Mouse (Mus musculus): ENCODE data around the gene Ube2r2.

DNA sequence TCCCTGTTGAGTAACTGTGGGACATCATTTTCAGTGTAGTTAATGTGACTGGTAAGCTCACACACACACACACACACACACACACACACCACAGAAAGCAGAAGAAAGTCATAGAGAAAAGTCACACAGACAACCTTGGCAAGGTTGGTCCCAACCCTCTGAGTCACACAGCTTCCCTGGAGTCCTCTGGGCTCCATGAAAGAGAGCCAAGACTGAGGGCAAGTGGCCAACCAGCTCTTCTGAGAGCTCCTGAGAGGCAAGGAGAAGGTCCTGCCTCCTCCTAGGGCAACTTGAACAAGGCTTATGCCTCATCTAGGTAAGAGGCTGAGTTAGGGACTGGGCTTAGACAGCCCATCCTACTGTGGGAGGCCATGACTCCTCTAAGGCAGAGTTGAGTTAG lies 32.6 kb upstream of the Ube2r2 start:
- no peak for TF ChIP-seq POLR2A (IDR thresholded peaks at IDR 0.05; ENCODE audit: extremely low read depth, insufficient read depth, low read length)
- TF ChIP-seq CTCF (IDR thresholded peaks at IDR 0.05; ENCODE audit: extremely low read depth, insufficient read depth, low read length): no peak

All from cortical plate, adult 2 months (tissue).